Mouse (Mus musculus) kidney, postnatal 4 days (tissue): Measurements from ENCODE around the gene Lin28a.
A peak's percentile ranks its signal among the peaks of the same experiment; 100 is the strongest.

Experiments
- DNase-seq, 2 experiments: peaks; one replicate each; pipeline ENCODE4 v3.0.0; 2021; ENCODE audit warnings: mixed read lengths in 2 of 2

Lin28a gene

DNA sequence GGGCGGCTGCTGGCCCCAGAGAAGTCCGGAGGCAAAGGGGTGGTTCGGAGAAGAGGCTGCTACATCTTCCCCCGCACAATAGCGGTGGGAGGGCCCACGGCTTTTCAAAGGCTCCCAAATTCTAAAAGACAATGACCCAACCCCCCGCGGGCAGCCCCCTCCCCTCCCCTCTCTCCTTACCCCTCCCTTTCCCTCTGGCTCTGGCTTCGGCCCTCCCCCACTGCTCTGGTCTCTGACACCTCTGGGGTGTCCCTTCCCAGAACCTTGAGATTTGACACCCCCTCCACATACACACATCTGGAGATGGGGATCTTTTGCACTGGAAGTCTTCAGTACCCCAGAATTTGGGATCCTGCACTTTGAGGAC, at the start of gene Lin28a:
Gene Lin28a, minus strand, starts transcription at position 63 of the 367 bp plus-strand sequence.
- no peak for DNase-seq

DNA sequence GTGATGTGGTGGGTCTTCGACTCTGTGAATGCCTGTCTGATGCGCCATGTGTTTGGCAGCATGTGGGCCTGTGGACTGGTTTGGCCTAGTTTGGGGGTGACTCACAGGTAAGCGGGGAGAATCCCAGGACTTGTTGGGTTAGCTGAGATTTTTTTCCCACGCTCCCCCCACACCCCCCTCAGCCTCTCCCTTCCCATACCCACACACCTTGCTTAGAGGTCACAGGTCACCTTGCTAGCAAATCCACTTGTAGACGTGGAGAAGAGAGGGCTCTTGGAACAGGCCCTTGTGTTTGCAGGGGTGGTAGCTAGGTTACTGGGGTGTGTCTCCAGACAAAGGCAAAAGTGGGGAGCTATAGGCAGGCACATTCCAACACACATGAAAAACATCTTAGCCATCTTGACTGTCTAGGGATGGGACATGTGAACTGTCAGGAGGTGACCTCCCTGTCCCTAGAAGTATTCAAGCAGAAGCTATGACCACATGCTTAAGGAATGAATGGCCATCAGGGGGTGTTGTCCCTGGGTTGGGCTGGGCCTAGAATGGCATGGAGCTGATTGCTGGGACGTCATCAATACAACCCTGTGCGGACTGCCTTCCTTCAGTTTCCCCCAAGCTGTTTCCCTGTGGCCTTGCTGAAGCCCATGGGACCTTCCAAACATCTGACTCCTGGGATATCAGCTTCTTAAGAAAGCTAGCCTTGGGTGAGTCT, 49.3 kb upstream of the Lin28a start:
- DNase-seq = no peak

DNA sequence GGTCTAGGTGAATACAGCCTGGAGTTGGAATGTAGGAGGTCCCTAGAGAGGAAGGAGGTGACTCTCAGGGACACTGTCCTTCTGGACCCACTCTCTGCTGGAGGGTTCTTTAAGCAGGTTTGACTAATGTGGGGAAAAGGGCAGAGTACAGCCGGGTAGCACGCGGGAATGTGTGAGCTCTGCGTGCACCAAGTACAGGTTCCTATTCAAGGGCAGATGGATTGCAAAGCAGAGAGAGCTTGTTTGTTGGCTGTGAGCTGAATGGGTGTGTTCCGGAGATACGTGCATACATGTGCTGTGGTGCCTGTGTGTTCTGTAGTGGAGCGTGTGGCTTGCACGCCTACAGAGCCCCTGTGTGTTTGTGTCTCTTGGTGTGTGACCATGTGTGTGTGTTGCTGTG, 48.7 kb upstream of the Lin28a start:
- DNase-seq = peak in 1 of 2 experiments; percentile 44

DNA sequence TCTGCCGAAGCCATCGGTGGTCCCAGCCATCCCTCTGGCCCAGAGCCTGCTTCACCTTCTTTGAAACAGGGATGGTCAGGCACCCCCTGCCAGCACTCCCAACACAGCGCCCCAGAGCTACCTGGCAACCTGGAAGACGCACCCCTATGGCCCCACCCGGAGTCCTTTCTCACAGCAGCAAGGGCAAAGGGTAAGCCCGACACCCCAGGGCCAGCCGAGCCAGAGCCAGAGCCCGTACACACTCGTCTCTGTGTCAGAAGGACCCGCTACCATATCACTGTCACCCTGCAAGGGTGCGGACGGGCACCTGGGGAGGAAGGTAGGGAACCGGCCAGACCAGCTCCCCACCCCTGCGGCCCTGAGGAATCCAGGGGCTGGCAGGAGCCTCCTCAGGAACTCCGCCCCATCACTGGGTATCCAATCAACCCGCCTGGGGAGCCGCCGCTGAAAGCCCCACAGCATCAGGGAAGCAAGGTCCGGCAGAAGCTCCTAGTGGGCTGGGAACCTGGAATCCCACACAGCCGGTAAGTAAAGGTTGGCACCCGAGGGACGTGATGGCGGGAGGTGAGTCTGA, 46.9 kb upstream of the Lin28a start:
- DNase-seq = peak; percentile 25 to 50

DNA sequence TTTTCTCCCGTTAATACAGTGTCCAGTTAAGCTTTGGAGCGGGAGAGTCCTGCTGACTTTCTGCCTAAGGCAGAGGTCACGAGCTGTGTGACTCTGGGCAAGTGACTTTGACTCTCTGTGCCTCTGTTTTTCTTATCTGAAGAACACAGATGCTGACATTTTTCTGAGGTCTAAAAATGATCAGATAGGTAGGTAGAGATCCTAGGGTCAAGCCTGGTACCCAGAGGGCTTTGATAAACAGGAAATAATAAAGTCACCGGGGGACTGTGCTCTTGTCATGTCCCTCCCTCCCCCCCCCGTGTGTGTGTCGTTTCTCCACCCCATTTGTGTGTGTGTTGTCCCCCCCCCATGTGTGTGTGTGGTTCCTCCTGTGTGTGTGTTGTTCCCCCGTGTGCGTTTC, 43.9 kb upstream of the Lin28a start:
- no peak for DNase-seq

DNA sequence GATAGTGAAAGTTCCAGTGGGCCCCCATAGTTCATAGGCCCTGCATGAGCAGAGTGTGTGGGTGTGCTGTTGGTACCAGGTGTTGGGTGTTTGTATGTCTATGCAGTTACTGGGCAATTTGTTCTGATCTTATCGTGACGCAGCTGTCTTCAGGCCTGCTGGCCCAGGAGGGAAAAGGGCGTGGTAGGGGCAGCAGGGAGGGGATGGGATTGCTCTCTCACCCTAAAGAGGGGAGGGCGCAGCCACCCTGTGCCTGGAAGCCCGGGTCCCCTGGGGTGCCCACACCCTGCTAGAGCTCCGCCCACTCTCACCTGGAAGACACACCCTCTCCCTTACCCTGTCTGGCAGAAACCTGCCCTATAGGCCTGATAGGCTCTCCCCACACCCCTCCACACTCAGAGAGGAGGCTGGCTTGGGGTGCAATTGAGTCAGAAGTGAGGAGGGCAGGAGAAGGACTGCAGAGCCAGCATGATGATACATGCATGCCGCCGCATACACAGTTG, 43.4 kb upstream of the Lin28a start:
- DNase-seq = no peak

DNA sequence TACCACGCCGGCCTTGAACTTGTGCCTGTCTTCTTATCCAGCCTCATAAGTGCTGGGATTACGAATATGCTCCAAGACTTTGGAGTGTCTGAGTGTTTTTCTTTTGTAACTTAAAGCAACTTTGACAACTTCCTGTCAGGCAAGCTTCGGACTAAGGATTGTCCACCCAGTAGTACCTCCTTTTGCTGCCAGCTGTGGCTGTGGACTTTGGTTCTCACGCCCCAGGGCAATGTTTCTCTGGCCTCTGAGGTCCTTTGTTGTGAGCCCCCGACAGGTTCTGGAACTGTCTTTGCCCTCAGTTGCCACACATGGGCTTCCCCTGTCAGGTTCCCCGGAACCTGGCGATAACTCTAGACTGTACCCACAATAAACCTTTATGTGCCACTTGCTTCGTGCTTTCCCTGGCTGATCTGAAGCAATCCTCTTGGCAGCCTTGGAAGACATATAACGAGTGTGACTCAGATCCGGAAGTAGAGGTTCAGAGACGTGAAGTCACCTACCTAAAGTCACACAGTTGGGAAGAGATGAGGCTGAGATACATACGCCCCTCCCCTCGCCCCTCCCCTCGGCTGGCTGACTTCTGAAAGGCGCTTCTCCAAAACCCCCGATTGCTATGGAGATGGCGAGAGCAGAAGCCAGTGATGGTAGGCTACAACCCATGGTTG, 42.7 kb upstream of the Lin28a start:
- DNase-seq = no peak

DNA sequence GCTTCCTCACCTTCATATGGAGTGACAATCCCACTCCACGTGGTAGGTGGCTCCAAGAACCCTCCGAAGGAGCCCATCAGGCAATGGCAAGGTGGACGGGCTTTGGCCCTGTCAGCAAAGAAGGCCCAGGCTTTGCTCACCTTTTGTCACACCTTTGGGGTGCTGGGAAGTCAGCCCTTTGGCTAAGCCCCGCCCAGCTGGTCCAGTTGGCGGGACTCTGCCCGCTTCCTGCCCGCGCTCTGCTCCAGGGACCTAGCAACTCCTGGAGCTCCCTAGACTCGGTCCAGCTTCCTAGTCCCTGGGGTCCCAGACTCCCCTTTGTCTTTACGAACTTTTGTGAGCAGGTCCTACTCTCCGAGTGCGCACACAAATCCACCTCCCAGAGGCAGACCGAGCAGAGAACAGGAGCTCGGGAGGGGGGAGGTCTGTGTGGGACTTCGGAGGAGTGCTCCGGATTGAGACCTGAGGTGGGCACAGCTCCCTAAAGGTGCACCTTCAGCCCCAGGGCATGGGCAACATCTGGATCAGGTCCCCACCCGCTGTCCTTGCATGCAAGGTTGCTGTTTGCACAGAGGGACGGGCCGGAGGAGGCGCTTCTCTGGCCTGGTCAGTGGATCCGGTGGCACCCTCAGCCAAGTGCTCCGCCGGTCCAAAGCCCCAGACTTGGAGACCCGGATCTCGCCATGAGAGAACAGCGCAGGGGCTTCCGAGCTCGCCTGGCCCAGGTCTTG, 41.7 kb upstream of the Lin28a start, which contains the start of gene Crybg2:
Gene Crybg2, plus strand, starts transcription at position 681 of the 731 bp plus-strand sequence.
- DNase-seq = no peak

DNA sequence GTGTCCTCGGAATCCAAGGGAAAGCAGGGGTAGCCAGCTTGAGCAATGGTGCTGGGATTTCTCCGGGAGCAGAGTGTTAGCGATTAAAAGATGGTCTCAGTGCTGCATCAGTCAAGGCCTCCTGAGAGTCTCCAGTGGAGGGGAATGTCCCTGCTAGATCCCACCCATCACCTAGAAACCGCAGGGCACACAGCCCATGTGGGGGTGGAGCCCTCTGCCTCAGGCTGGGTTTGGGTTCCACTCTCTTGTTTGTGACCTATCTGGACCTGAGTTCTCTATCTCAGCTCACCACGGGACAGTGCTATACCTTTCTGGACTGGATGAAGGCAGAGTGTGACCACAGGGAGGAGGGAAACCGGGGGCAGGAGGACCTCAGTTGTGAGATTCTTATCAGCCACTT, 40.3 kb upstream of the Lin28a start:
- DNase-seq = no peak

DNA sequence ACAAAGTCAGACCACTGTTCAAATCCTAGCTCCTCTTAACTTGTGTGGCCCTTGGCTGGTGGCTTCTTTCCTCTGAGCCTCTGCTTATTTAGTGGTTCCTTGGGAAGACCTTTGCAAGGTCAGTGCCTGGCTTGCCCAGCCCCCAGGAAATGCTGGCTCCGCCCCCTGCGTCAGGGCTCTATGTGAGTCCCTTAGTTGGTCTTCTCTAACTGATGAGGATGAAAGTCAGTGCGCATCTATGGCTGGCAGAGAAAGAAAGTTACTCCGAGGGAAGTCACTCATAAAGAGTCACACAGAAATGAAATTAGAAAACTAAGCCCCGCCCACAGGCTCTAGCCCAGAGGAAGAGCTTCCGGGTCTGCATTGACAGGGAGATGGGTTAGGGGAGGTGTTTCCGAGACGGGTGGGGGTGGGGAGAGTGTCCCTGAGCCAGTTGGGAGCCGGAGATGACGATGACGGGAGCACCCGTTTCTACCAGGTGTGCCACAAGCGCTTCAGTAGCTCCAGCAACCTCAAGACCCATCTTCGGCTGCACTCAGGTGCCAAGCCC, 39.6 kb upstream of the Lin28a start:
- DNase-seq = peak in 1 of 2 experiments; percentile 25

DNA sequence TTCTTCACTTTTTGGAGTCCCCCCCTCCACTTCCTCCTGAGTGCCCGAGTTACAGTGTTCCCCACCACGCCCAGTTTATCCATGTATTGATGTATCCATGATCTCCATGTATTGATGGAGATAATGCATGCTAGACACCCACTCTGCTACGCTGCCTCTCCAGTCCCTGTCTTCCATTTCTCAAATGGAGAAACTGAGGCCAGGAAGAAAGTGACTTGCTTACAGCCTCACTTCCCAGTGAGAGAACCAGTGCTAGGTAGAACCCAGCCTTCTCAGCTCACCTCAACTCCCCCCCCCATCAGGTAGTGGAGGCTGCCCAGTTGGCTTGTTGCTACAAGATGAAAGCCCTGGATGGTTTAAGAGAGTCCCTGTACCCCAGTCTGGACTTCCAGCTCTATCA, 34.9 kb upstream of the Lin28a start, which contains the start of gene Zfp683:
Gene Zfp683, plus strand, starts transcription at position 301 of the 400 bp plus-strand sequence.
- no peak for DNase-seq

DNA sequence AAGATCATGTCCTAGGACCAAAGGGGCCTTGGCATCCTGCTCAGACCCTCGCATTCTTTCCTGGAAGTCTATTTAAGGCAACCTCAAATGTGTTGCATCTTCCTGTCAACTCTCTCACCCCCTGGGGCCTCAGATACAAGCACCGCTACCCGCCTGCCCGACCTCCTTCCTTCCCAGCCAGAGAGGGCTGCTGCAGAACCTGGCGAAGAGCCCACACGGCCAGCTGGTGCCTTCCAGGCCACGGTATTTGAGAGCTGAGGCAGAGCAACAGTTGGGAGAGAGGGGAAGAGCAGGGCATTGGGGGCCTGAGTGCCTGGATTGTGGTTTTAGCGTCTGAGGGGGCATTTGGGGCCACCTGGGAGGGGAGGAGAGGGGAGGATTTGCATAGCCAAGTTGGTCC, 33.9 kb upstream of the Lin28a start:
- peak; percentile 55 to 58 for DNase-seq

DNA sequence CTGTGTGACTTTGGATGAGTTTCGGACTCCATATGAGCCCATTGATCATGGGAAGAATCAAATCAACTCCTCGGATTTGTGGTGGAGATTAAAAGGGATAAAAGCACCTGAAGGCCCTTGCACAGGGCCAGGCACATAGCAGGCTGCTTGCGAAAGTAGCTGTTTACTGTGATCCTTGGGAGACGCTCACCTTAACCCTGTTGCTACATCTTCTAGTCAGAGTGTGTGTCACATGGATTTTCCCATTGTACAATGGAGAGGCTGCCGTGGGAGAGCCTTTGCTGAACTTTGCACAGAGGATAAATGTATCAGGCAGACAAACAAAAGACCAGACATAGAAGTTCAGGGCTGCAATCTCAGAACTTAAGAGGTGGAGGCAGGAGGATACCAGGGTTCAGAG, 33.3 kb upstream of the Lin28a start:
- no peak for DNase-seq

DNA sequence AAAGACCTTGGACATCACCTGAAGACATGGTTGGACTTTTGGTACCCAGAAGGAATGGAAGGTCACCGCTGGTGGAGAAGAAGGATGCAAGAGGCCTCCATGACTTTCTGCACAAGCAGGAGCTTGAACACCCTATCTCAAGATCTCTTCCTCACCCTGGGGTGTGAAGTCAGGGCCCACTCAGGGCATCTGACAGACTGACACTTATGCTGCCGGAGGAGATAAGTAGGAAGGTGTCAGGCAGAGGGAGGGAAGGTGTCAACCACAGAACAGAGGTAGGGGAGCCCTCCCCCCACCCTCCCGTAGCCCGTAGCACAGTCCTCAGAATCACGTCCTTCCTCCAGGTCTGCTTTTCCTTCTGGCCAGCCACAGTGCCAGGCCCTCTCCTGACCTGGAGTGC, 29.0 kb upstream of the Lin28a start:
- DNase-seq = no peak

DNA sequence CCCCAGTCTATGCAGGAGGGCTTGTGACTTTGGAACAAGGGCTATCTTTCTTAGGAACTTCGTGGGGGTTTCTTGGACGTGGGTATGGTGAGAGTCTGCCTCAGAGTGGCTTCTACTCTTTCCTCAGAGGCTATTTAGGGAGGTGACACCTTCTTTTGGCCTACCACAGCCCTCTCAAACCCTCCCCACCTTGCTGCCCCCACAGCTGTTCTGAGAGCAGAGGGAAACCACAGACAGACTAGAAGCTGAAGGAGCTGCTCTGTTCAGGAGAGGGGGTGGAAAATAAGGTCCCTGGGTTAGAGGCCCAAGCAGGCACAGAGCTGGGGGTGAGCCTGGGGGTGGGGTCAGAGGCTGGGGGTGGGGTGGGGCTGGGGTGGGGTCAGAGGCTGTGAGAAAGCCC, 24.4 kb upstream of the Lin28a start:
- DNase-seq = no peak

DNA sequence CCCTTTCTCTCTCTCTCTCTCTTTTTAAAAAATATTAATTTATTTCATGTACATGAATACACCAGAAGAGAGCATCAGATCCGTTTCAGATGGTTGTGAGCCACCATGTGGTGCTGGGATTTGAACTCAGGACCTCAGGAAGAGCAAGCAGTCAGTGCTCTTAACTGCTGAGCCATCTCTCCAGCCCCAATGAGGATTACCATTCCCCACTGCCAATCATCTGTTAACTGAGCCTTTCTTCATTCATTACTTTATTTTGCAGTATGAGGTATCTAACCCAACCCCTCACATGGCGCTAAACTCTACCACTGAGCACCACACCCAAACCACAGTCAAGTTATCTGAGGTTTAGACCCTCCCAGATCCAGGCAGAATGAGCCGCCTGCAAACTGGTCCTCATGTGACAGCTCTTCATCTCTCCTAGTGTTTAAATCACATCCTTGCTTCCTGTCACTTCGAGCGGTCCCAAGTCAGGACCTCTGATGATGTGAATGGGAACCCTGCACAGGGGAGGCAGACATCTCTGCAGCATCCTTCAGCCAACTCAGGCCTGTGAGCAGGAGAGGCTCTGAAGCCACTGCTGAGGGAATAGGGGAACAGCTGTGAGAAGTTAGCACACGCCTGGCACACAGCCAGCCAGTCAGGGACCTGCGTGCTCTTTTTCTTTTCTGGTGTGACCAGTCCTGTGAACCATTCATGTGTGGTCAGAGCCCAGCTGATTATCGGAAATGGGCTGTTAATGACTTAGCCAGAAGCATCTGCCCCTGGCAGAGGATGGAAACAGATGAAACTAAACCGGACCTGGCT, 22.9 kb upstream of the Lin28a start:
- DNase-seq = peak; percentile 70 to 76

DNA sequence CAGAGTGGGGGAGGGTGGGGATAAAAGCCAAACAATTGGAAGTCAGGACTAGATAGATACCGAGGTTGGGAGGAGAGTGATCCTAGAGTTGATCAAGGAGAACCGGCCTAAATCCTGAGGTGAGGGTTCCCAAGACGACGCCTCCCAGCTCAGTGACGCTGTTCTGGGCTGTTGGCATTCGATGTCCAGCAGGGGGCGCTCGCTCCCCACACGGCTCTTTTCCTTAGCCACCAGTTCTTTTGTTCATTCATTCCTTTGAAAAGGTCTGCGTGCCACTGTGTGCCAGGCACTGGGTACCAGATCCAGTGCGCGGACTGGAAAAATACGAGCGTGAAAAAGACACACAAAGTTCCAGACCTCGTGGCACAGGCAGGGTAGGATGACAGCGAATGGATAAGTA, 17.3 kb upstream of the Lin28a start:
- DNase-seq = peak; percentile 87 to 88

DNA sequence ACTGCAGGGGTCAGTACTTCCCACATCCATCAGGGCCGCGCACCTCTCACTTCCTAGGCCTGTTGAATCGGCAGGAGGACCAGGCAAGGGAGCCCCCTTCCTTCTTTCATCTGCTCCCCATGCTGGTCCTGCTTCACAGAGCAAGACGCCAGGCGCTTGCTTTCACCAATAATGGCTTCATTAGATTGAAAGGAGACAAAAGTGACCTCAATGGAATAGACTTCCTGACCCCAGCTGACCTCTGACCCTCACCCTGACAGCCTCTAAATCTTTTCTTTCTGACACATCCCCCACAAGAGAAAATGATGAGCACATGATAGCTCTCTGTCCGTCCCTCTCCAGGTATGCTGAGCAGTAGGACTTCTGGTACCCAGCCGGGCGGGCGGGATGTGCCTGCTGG, 7.2 kb upstream of the Lin28a start:
- DNase-seq = no peak

DNA sequence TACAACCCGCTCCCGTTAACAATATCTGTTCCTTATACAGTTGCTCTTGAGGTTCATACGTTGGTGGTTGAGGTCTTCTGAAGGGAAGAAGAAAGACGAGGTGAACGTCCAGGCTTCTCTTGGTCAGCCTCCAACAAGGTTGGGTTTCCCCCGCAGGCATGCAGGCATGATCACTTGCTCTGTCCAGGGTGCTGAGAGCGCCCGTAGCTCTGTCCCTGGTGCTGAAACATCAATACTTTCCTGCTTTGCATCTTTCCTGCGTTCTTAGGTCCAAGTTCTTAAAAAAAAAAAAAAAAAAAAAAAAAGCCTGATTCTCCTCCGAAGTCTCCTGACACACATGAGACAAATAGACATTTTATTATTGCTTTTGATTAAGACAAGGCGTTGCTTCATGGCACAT, 2.0 kb upstream of the Lin28a start:
- peak; percentile 89 to 92 for DNase-seq

DNA sequence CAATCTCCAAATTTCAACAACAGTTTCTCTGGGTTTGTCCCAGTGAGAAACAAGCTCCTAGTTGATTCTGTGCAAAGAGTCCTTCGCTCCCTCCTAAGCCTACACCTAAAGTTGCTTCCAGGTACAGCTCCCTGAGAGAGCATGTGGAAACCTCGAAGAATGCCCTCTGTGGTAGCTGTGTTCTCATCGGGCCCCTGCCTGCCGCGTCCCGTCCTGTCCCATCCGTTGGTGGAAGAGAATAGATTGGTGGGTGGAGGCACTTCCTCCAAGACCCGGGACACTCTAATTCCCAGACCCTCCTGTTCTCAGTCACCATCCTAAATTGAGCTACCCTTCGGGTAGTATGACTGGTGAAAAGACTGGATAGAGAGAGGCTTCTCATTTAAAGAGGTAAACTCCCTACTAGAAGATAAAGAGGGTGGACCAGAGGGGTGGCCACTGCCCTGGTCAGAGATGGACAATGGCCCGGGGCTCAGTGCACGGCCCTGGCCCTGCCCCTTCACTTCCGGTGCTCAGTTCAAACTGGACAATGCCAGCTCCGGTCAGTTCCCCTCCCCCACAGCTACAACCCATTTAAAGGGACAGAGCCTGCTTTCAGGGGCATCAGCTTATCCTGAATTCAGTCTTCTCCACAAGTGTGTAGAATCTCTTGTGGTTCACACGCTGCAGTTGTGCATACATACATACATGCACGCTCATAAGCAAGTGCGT, 1.2 kb upstream of the Lin28a start:
- DNase-seq = no peak

DNA sequence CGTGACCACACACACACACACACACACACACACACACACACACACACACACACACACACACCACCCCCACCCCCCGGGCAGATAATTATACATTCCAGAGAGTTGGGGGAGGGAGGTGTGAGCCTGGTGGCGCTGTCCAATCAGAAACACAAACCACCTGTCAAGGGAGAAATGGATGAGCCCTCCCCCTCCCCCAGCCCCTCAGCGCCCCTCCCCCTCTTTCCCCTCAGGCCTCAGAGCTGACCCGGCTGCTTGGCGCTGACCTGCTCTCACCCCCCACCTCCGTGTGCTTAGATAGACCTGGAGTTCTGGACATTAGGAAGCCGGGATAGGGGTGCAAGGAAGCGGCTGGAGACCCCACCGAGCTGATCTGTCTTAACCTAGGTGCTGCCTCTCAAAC, 569 bp upstream of the Lin28a start:
- no peak for DNase-seq
